Mouse (Mus musculus) large intestine, adult 2 months (tissue): ENCODE results near the gene Nipsnap1. TPM values are rescaled to one million over a fixed set of nuclear protein-coding genes. Genes with fewer than 3 reads are reported as not detected.

ENCODE experiments used
- polyA plus RNA-seq: library from polyadenylated mRNA; depleted of rRNA; stranded (reverse); fragments of >200 nt; gene quantifications from 2 replicates; pipeline ENCODE4 v1.2.3, GENCODE M21; 2012; rRNA removed

The Nipsnap1 gene
- polyA plus RNA-seq, 1 experiment, result 26.4 TPM

Other genes starting within 250 kb of the Nipsnap1 start
- gene Ascc2, start 236.2 kb upstream of the Nipsnap1 start, polyA plus RNA-seq, result 16.8 and 22.7 TPM in 2 replicates
- 1,330 and 1,518 TPM in 2 replicates for gene Uqcr10, start 169.6 kb upstream of the Nipsnap1 start, polyA plus RNA-seq
- 51.7 and 52.4 TPM in 2 replicates for gene Zmat5, start 169.3 kb upstream of the Nipsnap1 start, polyA plus RNA-seq
- 0.04 TPM in 1 of 2 replicates, not detected in the other for gene Cabp7, start 127.2 kb upstream of the Nipsnap1 start, polyA plus RNA-seq
- 35.6 and 53.5 TPM in 2 replicates for gene Nf2, start 24.4 kb upstream of the Nipsnap1 start, polyA plus RNA-seq
- gene Thoc5, start 21.4 kb downstream of the Nipsnap1 start, polyA plus RNA-seq, result 22.3 and 24.6 TPM in 2 replicates
- gene Nefh, start 74.1 kb downstream of the Nipsnap1 start, polyA plus RNA-seq, result 0.12 and 0.24 TPM in 2 replicates
- 76.6 and 116 TPM in 2 replicates for gene Ap1b1, start 112.9 kb downstream of the Nipsnap1 start, polyA plus RNA-seq
- gene Rasl10a, start 184.2 kb downstream of the Nipsnap1 start, polyA plus RNA-seq, result 0.91 and 1.1 TPM in 2 replicates
- 55.7 and 66.2 TPM in 2 replicates for gene Gas2l1, start 191.4 kb downstream of the Nipsnap1 start, polyA plus RNA-seq
- 19.7 and 20.3 TPM in 2 replicates for gene Rhbdd3, start 225.0 kb downstream of the Nipsnap1 start, polyA plus RNA-seq
- 149 and 350 TPM in 2 replicates for gene Ewsr1, start 225.3 kb downstream of the Nipsnap1 start, polyA plus RNA-seq